Mouse (Mus musculus) CD4-positive, CD25-positive, alpha-beta regulatory T cell, adult 4 months (primary cell): ENCODE data around the gene Son. TPM values are rescaled to one million over a fixed set of nuclear protein-coding genes. Genes with fewer than 3 reads are reported as not detected.
A peak's percentile ranks its signal among the peaks of the same experiment; 100 is the strongest.
"Not testable (repeated sequence)": the region's sequence is repeated elsewhere in the genome, so short reads cannot be mapped to it uniquely, and the experiment has no call there.

ENCODE experiments used
- ATAC-seq: one replicate; pipeline ENCODE4 v1.8.0; 2017
- polyA plus RNA-seq, 2 experiments: library from polyadenylated mRNA; unstranded; fragments of 100-300 nt; shearing (Covaris generic); gene quantifications; one replicate each; pipeline ENCODE4 v1.2.1; 2017

Gene Son
- polyA plus RNA-seq, 2 experiments from 2014 or later: 153 to 230 TPM

DNA sequence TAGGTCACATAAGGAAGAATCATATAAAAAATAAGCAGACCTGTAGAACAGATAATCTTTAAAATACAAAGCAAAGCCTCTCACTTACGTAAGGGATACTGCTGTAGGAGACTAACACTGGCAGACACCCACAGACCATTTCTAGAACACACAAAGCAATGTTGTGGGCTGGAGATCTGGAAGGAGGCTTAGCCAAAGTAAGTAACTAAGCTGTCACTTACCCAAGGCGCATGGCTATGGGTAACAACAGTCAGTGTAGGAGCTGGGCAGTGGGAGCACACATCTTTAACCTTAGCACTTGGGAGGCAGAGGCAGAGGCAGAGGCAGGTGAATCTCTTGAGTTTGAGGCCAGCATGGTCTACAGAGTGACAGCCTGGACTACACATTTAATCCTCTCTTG lies 7.7 kb upstream of the Son start:
- ATAC-seq: no peak

GRCm38 (mm10) chr16:91640171-91640570 lies 7.1 kb upstream of the Son start:
- no peak for ATAC-seq

DNA sequence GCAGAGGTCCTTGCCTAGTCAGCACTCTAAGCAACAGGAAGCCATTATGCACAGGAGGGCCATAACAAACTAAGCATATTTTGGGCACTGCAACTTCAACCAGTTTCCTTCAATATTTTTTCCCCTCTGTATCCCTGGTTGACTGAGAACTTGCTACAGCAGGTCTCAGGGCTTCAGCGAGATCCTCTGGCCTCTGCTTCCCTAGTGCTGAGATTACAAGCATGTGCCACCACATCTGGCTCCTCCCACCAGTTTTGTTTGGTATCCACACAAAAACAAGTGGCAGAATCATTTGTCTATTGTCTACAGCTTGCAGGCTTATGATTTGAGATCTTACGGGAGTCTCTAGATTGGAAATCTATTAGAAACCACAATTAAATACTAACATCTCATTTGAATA lies 2.4 kb upstream of the Son start:
- ATAC-seq: no peak

GRCm38 (mm10) chr16:91645420-91645819 lies 1.9 kb upstream of the Son start:
- not testable (repeated sequence) for ATAC-seq

DNA sequence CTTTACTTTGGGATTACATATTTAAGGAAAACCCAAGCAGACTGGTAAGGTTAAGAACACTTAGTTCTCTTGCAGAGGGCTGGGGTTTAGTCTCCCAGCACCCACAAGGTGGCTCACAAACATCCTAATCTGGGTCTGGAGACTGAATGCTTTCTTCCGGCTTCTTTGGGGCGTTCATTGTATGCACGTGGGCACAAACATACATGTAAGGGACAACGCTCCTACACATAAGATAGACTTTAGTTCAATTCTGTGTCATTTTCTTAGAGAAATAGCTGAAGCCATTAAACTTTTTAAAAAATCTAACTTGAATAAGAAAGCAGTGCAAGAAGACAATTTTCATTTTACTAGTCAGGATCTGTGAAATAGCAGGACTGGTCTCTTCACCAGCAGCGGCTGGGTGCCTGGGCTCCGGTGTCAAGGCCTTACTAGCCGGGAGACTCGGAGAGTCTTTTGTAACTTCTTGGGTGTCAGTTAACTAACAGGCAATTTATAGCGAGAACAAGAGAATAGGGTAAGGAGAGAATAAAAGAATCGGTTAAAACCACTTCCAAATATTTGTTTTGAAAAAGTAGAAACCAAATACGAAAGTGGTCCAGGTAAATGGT lies 1.2 kb upstream of the Son start:
- ATAC-seq: peak; percentile 13

DNA sequence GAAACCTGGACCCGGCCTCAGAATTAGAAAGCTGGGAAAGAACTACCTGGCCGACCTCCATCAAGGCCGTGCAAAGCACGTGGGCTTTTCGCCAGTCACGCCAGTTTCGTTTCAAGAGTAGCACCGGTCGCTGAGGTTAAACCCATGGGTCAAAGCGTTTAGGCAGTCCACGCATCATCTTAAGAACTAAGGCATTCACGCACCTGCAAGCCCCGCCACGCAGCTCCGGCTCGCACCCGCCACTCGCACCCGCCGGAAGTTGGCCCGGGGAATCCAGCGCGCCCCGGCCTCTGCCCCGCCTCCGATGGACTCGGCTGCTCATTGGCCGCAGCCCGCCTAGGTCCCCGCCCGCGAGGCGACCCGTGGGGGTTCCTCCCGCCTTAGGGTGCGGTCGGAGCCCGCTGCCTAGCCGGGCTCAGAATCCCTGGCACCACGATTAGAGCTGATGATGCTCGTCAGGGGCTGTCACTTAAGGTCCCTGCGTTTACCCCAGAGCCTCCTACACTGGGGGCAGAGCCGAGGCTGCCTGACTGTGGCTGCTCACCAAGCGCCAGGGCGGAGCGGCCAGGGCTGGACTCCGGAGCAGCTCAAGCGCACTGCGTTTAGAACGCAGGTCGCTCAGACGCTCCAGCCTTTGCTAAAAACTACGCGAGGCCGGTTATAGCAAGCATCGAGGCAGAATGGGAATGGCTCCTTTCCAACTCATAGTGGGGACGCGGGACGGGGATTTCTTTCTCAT lies 456 bp upstream of the Son start, which contains the start of gene Gart:
TSS of gene Gart (minus strand) at position 272 of the 739 bp plus-strand sequence.
- peak; percentile 74 for ATAC-seq

DNA sequence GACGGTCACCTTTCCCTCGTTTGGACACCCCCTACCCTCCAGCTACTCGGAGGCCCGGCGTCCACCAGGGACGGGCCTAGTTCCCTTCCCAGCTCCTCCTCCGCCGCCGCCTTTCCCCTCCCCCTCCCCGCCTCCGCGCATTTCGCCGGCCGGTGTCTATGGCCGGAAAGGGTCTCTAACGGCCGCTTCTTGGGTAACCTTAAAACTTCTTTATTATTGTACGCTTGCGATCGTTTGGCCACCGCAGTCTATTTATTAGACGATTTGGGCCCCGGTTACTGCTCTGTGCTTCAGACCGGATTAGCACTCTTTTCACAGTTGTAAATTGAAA lies 879 bp downstream of the Son start:
- no peak for ATAC-seq

GRCm38 (mm10) chr16:91649246-91649645 lies 1.9 kb downstream of the Son start:
- no peak for ATAC-seq

GRCm38 (mm10) chr16:91649781-91650180 lies 2.5 kb downstream of the Son start:
- no peak for ATAC-seq

- no peak for ATAC-seq
These were observed 4.9 kb downstream of the Son start for GRCm38 (mm10) chr16:91652191-91652590.

GRCm38 (mm10) chr16:91655285-91655684 lies 8.0 kb downstream of the Son start:
- no peak for ATAC-seq

DNA sequence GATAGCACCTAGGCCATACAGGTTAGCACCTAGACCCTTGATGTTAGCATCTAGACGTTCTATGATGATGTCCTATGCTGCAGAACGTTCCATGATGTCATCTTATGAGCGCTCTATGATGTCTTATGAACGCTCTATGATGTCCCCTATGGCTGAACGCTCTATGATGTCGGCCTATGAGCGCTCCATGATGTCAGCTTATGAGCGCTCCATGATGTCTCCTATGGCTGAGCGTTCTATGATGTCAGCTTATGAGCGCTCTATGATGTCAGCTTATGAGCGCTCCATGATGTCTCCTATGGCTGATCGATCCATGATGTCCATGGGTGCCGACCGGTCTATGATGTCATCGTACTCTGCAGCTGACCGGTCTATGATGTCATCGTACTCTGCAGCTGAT lies 10.0 kb downstream of the Son start:
- peak; percentile 7 for ATAC-seq

DNA sequence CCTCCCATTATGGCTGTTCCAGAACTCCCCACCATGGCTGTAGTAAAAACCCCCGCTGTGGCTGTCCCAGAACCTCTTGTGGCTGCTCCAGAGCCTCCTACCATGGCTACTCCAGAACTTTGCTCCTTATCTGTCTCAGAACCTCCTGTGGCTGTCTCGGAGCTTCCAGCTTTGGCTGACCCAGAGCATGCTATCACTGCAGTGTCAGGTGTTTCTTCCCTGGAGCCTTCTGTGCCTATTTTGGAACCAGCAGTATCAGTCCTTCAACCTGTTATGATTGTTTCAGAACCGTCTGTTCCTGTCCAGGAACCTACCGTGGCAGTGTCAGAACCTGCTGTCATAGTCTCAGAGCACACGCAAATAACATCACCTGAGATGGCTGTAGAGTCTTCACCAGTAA lies 11.2 kb downstream of the Son start:
- ATAC-seq: no peak

- ATAC-seq: no peak
These were observed 12.5 kb downstream of the Son start for GRCm38 (mm10) chr16:91659798-91660197.

GRCm38 (mm10) chr16:91661397-91661796 lies 14.1 kb downstream of the Son start:
- no peak for ATAC-seq

DNA sequence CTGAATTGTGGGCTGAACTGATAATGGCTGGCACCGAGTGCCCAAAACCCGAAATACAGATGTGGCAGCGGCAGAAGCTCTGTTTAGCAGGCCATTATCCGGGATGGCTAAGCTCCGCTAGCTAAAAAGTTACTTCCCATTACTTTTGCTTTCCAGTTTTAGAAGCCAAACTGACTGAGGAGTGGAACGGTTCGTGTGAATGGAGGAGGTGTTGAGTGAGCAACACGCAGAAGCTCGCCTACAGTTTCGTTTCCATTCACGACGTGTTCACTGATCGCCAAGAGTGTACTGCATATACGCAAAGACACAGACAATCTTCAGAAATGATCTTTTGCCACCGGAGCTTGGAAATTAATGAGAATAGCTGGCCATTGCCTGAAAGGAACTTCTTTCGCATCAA lies 15.0 kb downstream of the Son start:
- ATAC-seq: no peak

- ATAC-seq: no peak
These were observed 16.5 kb downstream of the Son start for GRCm38 (mm10) chr16:91663795-91664194.

DNA sequence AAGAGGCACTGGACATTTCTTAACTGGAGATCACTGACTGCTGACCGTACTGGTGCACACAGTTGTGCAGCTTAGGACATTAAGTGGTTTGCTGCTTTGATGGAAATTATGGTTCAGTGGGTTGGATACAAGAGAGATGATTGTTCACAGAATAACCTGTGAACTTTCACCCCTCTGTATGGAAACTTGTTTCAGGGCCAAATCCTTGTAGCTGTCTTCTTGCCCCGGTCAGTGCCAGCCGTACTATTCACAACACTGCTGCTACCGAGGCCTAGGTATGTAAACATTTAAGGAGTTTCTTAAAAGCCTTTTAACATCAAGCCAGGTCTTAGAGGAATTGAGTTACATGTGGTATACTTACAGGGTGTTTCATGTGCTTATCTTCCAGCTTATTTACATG lies 27.2 kb downstream of the Son start:
- no peak for ATAC-seq

GRCm38 (mm10) chr16:91678147-91678911 lies 31.0 kb downstream of the Son start:
- no peak for ATAC-seq

- ATAC-seq: no peak
These were observed 33.4 kb downstream of the Son start for GRCm38 (mm10) chr16:91680656-91681055.

DNA sequence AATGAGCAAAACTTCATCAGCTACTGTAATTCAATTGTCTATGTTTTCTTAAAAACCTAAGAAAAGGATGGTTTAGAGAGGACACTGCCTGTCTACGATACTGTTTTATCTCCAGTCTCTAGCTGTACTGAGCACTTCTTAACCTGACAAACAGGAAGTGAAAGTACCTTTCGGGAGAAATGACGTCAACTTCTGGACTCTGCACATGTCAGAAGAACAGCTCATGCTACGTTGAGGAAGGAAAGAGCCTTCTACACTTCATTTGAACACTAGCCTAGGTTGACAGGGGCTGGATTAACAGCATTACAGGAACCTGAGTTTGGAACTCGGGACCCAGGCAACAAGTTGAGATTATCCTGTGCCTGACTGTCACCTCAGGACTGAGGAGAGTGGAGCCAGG lies 38.2 kb downstream of the Son start:
- ATAC-seq: peak; percentile 85

GRCm38 (mm10) chr16:91686369-91686768 lies 39.1 kb downstream of the Son start:
- ATAC-seq: no peak

DNA sequence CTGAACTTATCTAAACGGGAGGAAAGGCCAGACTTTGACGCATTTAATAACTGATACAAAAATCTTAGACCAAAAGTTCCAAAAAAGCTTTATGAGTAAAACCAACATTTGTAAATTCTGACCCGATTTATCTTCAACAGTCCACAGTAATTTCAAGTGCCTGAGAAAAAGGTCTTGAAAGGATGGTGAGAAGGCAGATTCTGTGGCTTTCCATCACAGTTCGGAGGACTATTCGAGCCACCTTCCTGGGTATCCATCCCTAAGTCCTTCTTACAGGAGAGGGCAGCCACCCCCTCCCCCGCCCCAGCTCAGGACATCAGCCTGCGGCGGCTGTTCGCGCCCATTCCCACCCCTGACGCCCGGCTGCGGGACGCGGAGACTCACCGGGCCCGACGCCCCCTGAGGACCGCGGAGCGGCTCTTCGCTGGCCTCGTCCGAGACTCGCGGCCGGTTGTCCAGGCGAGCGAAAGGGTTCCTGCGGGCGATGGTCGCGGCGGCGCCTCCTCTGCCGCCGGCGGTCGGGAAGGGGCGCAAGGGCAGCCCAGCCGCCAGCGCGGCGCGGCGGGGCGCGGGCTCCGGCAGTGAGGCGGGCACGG lies 40.8 kb downstream of the Son start:
- no peak for ATAC-seq
